Mouse (Mus musculus) liver, adult 2 months (tissue): ENCODE data around the gene Parp8.

Experiments
- CTCF ChIP-seq: fragments of 200-500 bp; IDR thresholded peaks from 2 replicates; pipeline ENCODE4 v1.5.1; 2011; ENCODE audit warnings: low read depth, low read length, control low read depth
- POLR2A ChIP-seq: fragments of 200-500 bp; IDR thresholded peaks from 2 replicates; pipeline ENCODE4 v1.6.1; 2011; ENCODE audit warnings: low read length, control low read depth; ENCODE audit not compliant: insufficient read depth; ENCODE audit errors: extremely low read depth

- TF ChIP-seq CTCF (no peak), POLR2A (no peak)
Observed at GRCm38 (mm10) chr13:116973491-116973890, 51.8 kb downstream of the Parp8 start.
